Mouse (Mus musculus): ENCODE measurements around the gene Rnf208. TPM values are rescaled to one million over a fixed set of nuclear protein-coding genes. Genes with fewer than 3 reads are reported as not detected.

Rnf208 gene
- total and polyA plus RNA-seq, 2 experiments from 2014 or later = 156 to 219 TPM

GRCm38 (mm10) chr2:25240723-25241437, 1.2 kb upstream of the Rnf208 start:
- no peak; the same call in 1 of the 2 replicates for TF ChIP-seq CTCF (IDR thresholded peaks at IDR 0.05; ENCODE audit: low read depth)
- H3K27me3 ChIP-seq (ENCODE audit: insufficient read depth, low read length) = no peaks in the 10 kb centered on the region
- H3K4me3 ChIP-seq (ENCODE audit: low read length) = peak overlapping the region; percentile 56
- H3K27ac ChIP-seq = peak overlapping the region; percentile 80
- ATAC-seq (peak; percentile 73), DNase-seq (ENCODE audit: low spot score) (peak; percentile 87)
- peaks cover 12% of the 10 kb centered on the region for H3K4me1 ChIP-seq (ENCODE audit: insufficient read depth, low read length)
- peak overlapping the region; percentile 73; the same call in 1 of the 2 replicates for H3K9ac ChIP-seq (replicated peaks; ENCODE audit: low read length)
- under 1% methylated on average over 29 of the region's 29 CpGs for WGBS
- peaks cover 5% of the 10 kb centered on the region; the same call in 1 of the 2 replicates for H3K36me3 ChIP-seq (ENCODE audit: insufficient read depth, low read length)
- no peaks in the 10 kb centered on the region for H3K9me3 ChIP-seq (ENCODE audit: low read length)
- peak overlapping the region; percentile 88 for H3K4me2 ChIP-seq (ENCODE audit: low read depth, low read length)

- WGBS = 13% methylated on average over 6 of the region's 6 CpGs
- H3K4me1 ChIP-seq (ENCODE audit: insufficient read depth, low read length) = peaks cover 12% of the 10 kb centered on the region
- peak overlapping the region; percentile 88 for H3K4me2 ChIP-seq (ENCODE audit: low read depth, low read length)
Measured at GRCm38 (mm10) chr2:25241438-25241775, 648 bp upstream of the Rnf208 start.

DNA sequence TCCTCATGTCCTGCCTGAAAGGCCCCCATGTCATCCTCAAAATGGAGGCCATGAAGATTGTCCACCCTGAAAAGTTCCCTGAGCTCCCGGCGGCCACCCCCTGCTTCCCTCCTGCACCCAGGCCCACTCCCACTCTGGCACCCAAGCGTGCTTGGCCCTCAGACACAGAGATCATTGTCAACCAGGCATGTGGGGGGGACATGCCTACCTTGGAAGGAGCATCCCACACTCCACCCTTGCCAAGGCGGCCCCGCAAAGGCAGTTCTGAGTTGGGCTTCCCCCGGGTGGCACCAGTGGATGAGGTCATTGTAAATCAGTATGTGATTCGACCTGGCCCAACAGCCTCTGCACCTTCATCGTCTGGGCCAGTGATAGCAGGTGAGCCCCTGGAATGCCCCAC, 1.3 kb downstream of the Rnf208 start:
- TF ChIP-seq CTCF (IDR thresholded peaks at IDR 0.05; ENCODE audit: low read depth) = no peak
- 78% methylated on average over 8 of the region's 8 CpGs for WGBS
- Histone ChIP-seq H3K27ac (no peak overlapping the region), H3K9ac (replicated peaks; ENCODE audit: low read length) (peak overlapping the region; percentile 73; the same call in 1 of the 2 replicates), H3K27me3 (ENCODE audit: insufficient read depth, low read length) (no peaks in the 10 kb centered on the region), H3K4me2 (ENCODE audit: low read depth, low read length) (peak overlapping the region; percentile 88), H3K36me3 (ENCODE audit: insufficient read depth, low read length) (peaks cover 5% of the 10 kb centered on the region; the same call in 1 of the 2 replicates), H3K4me3 (ENCODE audit: low read length) (peak overlapping the region; percentile 56), H3K9me3 (ENCODE audit: low read length) (no peaks in the 10 kb centered on the region), H3K4me1 (ENCODE audit: insufficient read depth, low read length) (peaks cover 12% of the 10 kb centered on the region)
- no peak for ATAC-seq
- DNase-seq (ENCODE audit: low spot score) = no peak

More at GRCm38 (mm10) chr2:25241438-25241775, 648 bp upstream of the Rnf208 start:
- TF ChIP-seq CTCF (IDR thresholded peaks at IDR 0.05; ENCODE audit: low read depth) = no peak
- ATAC-seq (peak; percentile 43), DNase-seq (ENCODE audit: low spot score) (no peak)
- H3K27me3 ChIP-seq (ENCODE audit: insufficient read depth, low read length) = no peaks in the 10 kb centered on the region
- no peaks in the 10 kb centered on the region for H3K9me3 ChIP-seq (ENCODE audit: low read length)
- H3K36me3 ChIP-seq (ENCODE audit: insufficient read depth, low read length) = peaks cover 5% of the 10 kb centered on the region; the same call in 1 of the 2 replicates
- peak overlapping the region; percentile 80; the same call in 1 of the 2 replicates for H3K27ac ChIP-seq
- peak overlapping the region; percentile 73; the same call in 1 of the 2 replicates for H3K9ac ChIP-seq (replicated peaks; ENCODE audit: low read length)
- H3K4me3 ChIP-seq (ENCODE audit: low read length) = peak overlapping the region; percentile 56

GRCm38 (mm10) chr2:25244144-25244543, 2.1 kb downstream of the Rnf208 start:
- ATAC-seq (no peak), DNase-seq (ENCODE audit: low spot score) (no peak)
- no peak for TF ChIP-seq CTCF (IDR thresholded peaks at IDR 0.05; ENCODE audit: low read depth)
- Histone ChIP-seq H3K4me2 (ENCODE audit: low read depth, low read length) (no peak overlapping the region), H3K27me3 (ENCODE audit: insufficient read depth, low read length) (no peaks in the 10 kb centered on the region), H3K4me1 (ENCODE audit: insufficient read depth, low read length) (peaks cover 12% of the 10 kb centered on the region), H3K9ac (replicated peaks; ENCODE audit: low read length) (no peak overlapping the region), H3K4me3 (ENCODE audit: low read length) (no peak overlapping the region), H3K27ac (no peak overlapping the region), H3K36me3 (ENCODE audit: insufficient read depth, low read length) (peaks cover 5% of the 10 kb centered on the region; the same call in 1 of the 2 replicates), H3K9me3 (ENCODE audit: low read length) (no peaks in the 10 kb centered on the region)
- 91% methylated on average over 4 of the region's 4 CpGs for WGBS

DNA sequence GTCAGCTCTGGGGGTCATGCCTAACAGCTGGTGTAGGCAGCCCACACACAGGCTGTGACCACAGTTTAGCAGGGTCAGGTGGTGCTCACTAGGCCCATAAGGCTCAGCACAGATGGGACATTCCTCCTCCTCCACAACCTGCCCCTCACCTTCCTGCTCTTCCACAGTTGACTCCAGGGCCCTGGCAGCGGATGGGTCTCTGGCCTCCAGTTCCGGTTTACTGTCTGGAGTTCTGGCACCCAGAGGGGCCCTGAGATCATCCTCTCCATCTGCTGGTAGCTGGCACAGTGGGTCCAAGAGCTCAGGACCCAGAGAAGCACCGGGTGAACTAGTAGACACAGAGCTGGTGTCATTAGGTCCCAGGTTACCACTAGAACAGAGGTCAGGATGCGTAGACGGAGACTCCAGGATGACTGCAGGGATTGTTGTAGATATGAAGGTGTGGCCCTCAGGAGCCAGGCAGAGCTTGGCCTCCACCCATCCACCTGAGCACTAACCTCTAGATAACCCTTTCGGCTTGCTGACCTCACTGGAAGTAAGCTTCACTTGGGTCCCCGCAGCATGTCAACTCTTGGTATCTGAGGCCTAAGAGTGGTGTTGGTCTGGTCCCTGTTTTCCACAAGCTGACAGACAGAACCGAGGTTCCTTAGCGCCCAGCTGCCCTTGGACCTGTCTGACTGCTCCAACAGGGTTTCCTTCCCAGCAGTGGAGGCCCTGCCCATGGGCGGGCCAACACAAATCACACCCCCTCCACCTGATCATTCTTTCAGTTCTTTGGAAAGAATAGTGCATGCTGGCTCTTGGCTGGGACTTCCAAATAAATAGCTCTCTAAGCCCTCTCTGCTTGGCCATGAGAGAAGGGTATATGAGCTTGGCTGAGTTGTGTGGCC, 4.4 kb downstream of the Rnf208 start, which contains the start of gene AL732309.1:
TSS of gene AL732309.1 (minus strand) at position 681 of the 890 bp plus-strand sequence.
- no peaks in the 10 kb centered on the region for H3K27me3 ChIP-seq (ENCODE audit: insufficient read depth, low read length)
- ATAC-seq (no peak), DNase-seq (ENCODE audit: low spot score) (no peak)
- peaks cover 13% of the 10 kb centered on the region; the same call in 1 of the 2 replicates for H3K36me3 ChIP-seq (ENCODE audit: insufficient read depth, low read length)
- H3K4me3 ChIP-seq (ENCODE audit: low read length) = no peak within 1 kb of the TSS
- TF ChIP-seq CTCF (IDR thresholded peaks at IDR 0.05; ENCODE audit: low read depth) = no peak
- 92% methylated on average over 10 of the region's 10 CpGs for WGBS
- no peaks in the 10 kb centered on the region for H3K9me3 ChIP-seq (ENCODE audit: low read length)
- no peak within 1 kb of the TSS for H3K4me2 ChIP-seq (ENCODE audit: low read depth, low read length)
- H3K9ac ChIP-seq (replicated peaks; ENCODE audit: low read length) = no peak within 1 kb of the TSS
- H3K27ac ChIP-seq = no peak within 1 kb of the TSS
- H3K4me1 ChIP-seq (ENCODE audit: insufficient read depth, low read length) = peaks cover 7% of the 10 kb centered on the region

DNA sequence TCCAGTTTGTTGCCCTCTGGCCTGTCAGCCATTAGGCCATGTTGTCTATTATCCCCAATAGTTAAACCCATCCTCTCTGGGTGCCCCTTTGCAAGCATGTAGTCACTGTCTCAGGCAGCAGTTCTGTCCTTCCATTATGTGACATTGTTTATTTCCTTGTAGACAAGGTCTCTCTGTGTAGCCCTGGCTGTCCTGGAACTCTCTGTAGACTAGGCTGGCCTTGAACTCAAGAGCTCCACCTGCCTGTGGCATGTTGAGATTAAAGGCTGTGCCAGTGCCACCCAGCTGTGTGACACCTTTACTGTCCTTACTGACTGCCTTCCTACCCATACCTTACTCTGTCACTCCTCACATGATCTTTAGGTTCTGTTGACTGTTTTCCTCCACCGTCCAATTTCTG, 10.3 kb downstream of the Rnf208 start:
- no peaks in the 10 kb centered on the region for H3K9me3 ChIP-seq (ENCODE audit: low read length)
- ATAC-seq (no peak), DNase-seq (ENCODE audit: low spot score) (no peak)
- H3K9ac ChIP-seq (replicated peaks; ENCODE audit: low read length) = no peak overlapping the region
- peaks cover 13% of the 10 kb centered on the region for H3K4me1 ChIP-seq (ENCODE audit: insufficient read depth, low read length)
- H3K27ac ChIP-seq = no peak overlapping the region
- H3K36me3 ChIP-seq (ENCODE audit: insufficient read depth, low read length) = peaks cover 10% of the 10 kb centered on the region; the same call in 1 of the 2 replicates
- no peak overlapping the region for H3K4me3 ChIP-seq (ENCODE audit: low read length)
- no peak overlapping the region for H3K4me2 ChIP-seq (ENCODE audit: low read depth, low read length)
- WGBS = 85% methylated on average over 1 of the region's 1 CpGs
- no peaks in the 10 kb centered on the region for H3K27me3 ChIP-seq (ENCODE audit: insufficient read depth, low read length)
- TF ChIP-seq CTCF (IDR thresholded peaks at IDR 0.05; ENCODE audit: low read depth) = peak; percentile 54
